Comparison of ENCODE assay signal across 36 mouse cellular contexts in the genomic region with DNA sequence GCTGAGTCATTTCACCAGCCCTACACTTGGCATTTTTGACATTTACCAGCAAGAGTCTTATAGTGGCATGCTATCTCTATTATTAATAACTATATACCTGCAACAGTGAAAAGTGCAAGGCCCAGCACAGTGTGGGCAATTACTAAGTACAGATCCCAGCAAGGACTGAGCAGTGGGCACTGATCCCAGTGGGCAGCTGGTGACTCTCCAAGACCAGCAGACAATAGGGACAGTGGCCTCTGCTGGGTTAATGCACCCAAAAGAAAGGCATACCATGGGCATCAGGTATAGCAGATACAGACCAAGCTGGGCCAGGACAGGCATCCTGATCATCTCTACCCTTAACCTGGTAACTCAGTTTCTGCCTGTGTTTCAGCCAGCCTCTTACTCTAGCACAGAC. TPM values are rescaled to one million over a fixed set of nuclear protein-coding genes. Genes with fewer than 3 reads are reported as not detected.
"Had no signal": no experiment of that assay in that cellular context is flagged by ENCODE, and none has a peak within 500 bp of the region (broad histone marks: within the 10 kb centered on the region; RNA-seq: fewer than 3 reads in every experiment).

No protein-coding gene starts in this region.

- H3K4me1 ChIP-seq: heart, embryonic 13.5 days; heart, embryonic 15.5 days; kidney, embryonic 15.5 days; limb, embryonic 13.5 days; limb, embryonic 15.5 days; liver, embryonic 12.5 days had no signal

- H3K9me3 ChIP-seq: heart, embryonic 13.5 days; heart, embryonic 15.5 days; limb, embryonic 13.5 days; limb, embryonic 15.5 days; liver, embryonic 12.5 days had no signal

- H3K27ac ChIP-seq: heart, adult 2 months; heart, embryonic 13.5 days; heart, embryonic 15.5 days; hindbrain, embryonic 14.5 days; kidney, embryonic 15.5 days; kidney, postnatal 0 days; limb, embryonic 13.5 days; limb, embryonic 15.5 days; liver, embryonic 12.5 days; liver, embryonic 14.5 days had no signal

- H3K4me3 ChIP-seq: heart, adult 2 months; heart, embryonic 13.5 days; heart, embryonic 15.5 days; kidney, embryonic 15.5 days; limb, embryonic 13.5 days; limb, embryonic 15.5 days; liver, embryonic 12.5 days had no signal

- H3K36me3 ChIP-seq: heart, embryonic 13.5 days; heart, embryonic 15.5 days; kidney, embryonic 15.5 days; limb, embryonic 13.5 days; limb, embryonic 15.5 days; liver, embryonic 12.5 days had no signal

- ATAC-seq: hindbrain, embryonic 16.5 days; intestine, embryonic 16.5 days; liver, embryonic 12.5 days had no signal

- H3K9ac ChIP-seq: heart, embryonic 13.5 days; heart, embryonic 15.5 days; hindbrain, embryonic 14.5 days; kidney, embryonic 15.5 days; limb, embryonic 13.5 days; limb, embryonic 15.5 days; liver, embryonic 12.5 days; liver, embryonic 14.5 days had no signal

- H3K27me3 ChIP-seq: heart, embryonic 13.5 days; heart, embryonic 15.5 days; kidney, embryonic 15.5 days; limb, embryonic 13.5 days; limb, embryonic 15.5 days; liver, embryonic 12.5 days had no signal

- DNase-seq: gastrocnemius, postnatal 14 days; gastrocnemius, postnatal 36 days; heart, adult 11 months; heart, adult 2 months; heart, postnatal 14 days; heart, postnatal 36 days; kidney, adult 11 months; kidney, adult 2 months; kidney, adult 9 months; layer of hippocampus, adult 9-11 months; layer of hippocampus, postnatal 36 days had no signal

- H3K4me2 ChIP-seq: heart, embryonic 11.5 days; heart, embryonic 13.5 days; heart, embryonic 15.5 days; hindbrain, embryonic 14.5 days; kidney, embryonic 15.5 days; limb, embryonic 13.5 days; limb, embryonic 15.5 days; liver, embryonic 12.5 days had no signal

RNA-seq across cellular contexts. Expression of a gene that starts 15.7 kb away (rescaled TPM):
- total RNA-seq: gastrocnemius, adult 18-20 months; gastrocnemius, adult 8-10 months; gastrocnemius, postnatal 14 days; gastrocnemius, postnatal 36 days; heart, adult 2 months; heart, postnatal 14 days; heart, postnatal 36 days; hematopoietic stem cell, adult 5-6 weeks; layer of hippocampus, adult 18-20 months; layer of hippocampus, adult 8-10 months; layer of hippocampus, postnatal 14 days; layer of hippocampus, postnatal 36 days; left cerebral cortex, adult 18-20 months; left cerebral cortex, postnatal 14 days; left cerebral cortex, postnatal 36 days; liver, adult 2 months had no signal
- polyA plus RNA-seq: hindbrain, embryonic 11.5 days; hindbrain, embryonic 14.5 days; hindbrain, embryonic 16.5 days; intestine, embryonic 16.5 days; kidney, postnatal 0 days; large intestine, adult 2 months; limb, embryonic 15.5 days; liver, adult 2 months; liver, embryonic 12.5 days; liver, embryonic 14.5 days; liver, embryonic 16.5 days had no signal

RNA-seq across cellular contexts. Expression of a gene that starts 23.9 kb away (rescaled TPM):
- total RNA-seq: gastrocnemius, adult 18-20 months; gastrocnemius, adult 8-10 months; gastrocnemius, postnatal 36 days; heart, adult 2 months; heart, postnatal 14 days; hematopoietic stem cell, adult 5-6 weeks; liver, adult 2 months had no signal
- polyA plus RNA-seq: heart, embryonic 13.5 days; liver, adult 2 months had no signal
